Mouse (Mus musculus) liver, adult 2 months (tissue): Measurements from ENCODE around the gene Zbtb43. TPM values are rescaled to one million over a fixed set of nuclear protein-coding genes. Genes with fewer than 3 reads are reported as not detected.

ENCODE experiments used
- DNase-seq: peaks from one replicate; pipeline ENCODE4 v3.0.0-alpha.2; 2011; ENCODE audit warnings: low read depth, low spot score; ENCODE audit errors: extremely low read depth
- H3K27ac ChIP-seq: fragments of 200-500 bp; replicated peaks from 2 replicates; pipeline ENCODE4 v1.5.1; 2012; ENCODE audit warnings: low read depth, mild to moderate bottlenecking, control low read depth, inconsistent platforms, low read length; ENCODE audit not compliant: insufficient read depth
- H3K27me3 ChIP-seq: fragments of 200-500 bp; 2 replicates; pipeline ENCODE4 v1.6.1; 2012; ENCODE audit warnings: mild to moderate bottlenecking, moderate library complexity, low read length, inconsistent platforms; ENCODE audit not compliant: control insufficient read depth, insufficient read depth
- H3K36me3 ChIP-seq: fragments of 200-500 bp; 2 replicates; pipeline ENCODE4 v1.6.1; 2012; ENCODE audit warnings: low read length, inconsistent platforms; ENCODE audit not compliant: control insufficient read depth, insufficient read depth
- H3K4me1 ChIP-seq: fragments of 200-500 bp; 2 replicates; pipeline ENCODE4 v1.6.1; 2011; ENCODE audit warnings: low read length; ENCODE audit not compliant: control insufficient read depth, insufficient read depth
- H3K4me3 ChIP-seq: fragments of 200-500 bp; 2 replicates; pipeline ENCODE4 v1.5.1; 2011; ENCODE audit warnings: low read depth, mild to moderate bottlenecking, control low read depth, low read length, moderate library complexity; ENCODE audit not compliant: insufficient read depth
- H3K79me2 ChIP-seq: fragments of 200-500 bp; 2 replicates; pipeline ENCODE4 v1.6.1; 2012; ENCODE audit warnings: inconsistent platforms, mild to moderate bottlenecking, low read length, moderate library complexity; ENCODE audit not compliant: control insufficient read depth, insufficient read depth
- H3K9ac ChIP-seq: fragments of 200-500 bp; 2 replicates; pipeline ENCODE4 v1.6.1; 2012; ENCODE audit warnings: low read depth, mild to moderate bottlenecking, control low read depth, inconsistent platforms, low read length
- CTCF ChIP-seq: fragments of 200-500 bp; IDR thresholded peaks from 2 replicates; pipeline ENCODE4 v1.5.1; 2011; ENCODE audit warnings: low read depth, low read length, control low read depth
- POLR2A ChIP-seq: fragments of 200-500 bp; IDR thresholded peaks from 2 replicates; pipeline ENCODE4 v1.6.1; 2011; ENCODE audit warnings: low read length, control low read depth; ENCODE audit not compliant: insufficient read depth; ENCODE audit errors: extremely low read depth
- WGBS: fragments of 180-500 bp; shearing (Covaris S2); methylation state at CpG from one replicate; pipeline ENCODE4 v1.1.7; 2018; 5-methylcytosine and 5-hydroxymethylcytosine counted together
- polyA plus RNA-seq: library from polyadenylated mRNA; depleted of rRNA; stranded (reverse); fragments of >200 nt; gene quantifications from 2 replicates; pipeline ENCODE4 v1.2.3, GENCODE M21; 2012
- total RNA-seq: library from RNA; depleted of rRNA; stranded (reverse); fragments of >200 nt; gene quantifications from 2 replicates; pipeline ENCODE4 v1.2.3, GENCODE M21; 2014

The Zbtb43 gene
- total and polyA plus RNA-seq, 2 experiments, result 9.0 to 21.6 TPM

DNA sequence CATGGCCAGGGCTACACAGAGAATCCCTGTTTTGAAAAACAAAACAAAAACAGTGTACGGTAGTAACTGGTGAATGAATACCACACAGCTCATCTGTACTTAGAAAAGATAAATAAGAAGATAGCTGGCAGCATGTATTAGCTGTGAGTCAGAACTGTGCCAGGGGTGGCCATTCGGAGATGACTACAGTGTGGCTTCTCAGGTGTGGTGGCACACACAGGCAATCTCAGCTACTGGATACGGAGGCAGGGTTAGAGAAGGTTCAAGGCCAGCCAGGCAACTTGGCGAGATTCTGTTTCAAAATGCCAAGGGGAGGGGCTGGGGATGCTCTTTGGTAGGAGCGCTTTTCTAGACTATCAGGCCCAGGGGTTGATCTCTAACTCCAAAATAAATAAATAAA lies 22.6 kb downstream of the Zbtb43 start:
- TF ChIP-seq POLR2A (no peak), CTCF (no peak)
- no peak overlapping the region for H3K27ac ChIP-seq
- H3K4me1 ChIP-seq, result peaks cover 21% of the 10 kb centered on the region
- H3K79me2 ChIP-seq, result no peaks in the 10 kb centered on the region
- 27% methylated on average over 5 of the region's 5 CpGs for WGBS
- H3K9ac ChIP-seq, result no peak overlapping the region; the same call in 1 of the 2 replicates
- peak; percentile 81 for DNase-seq
- H3K36me3 ChIP-seq, result peaks cover 6% of the 10 kb centered on the region; the same call in 1 of the 2 replicates
- no peaks in the 10 kb centered on the region for H3K27me3 ChIP-seq
- no peak overlapping the region for H3K4me3 ChIP-seq

- DNase-seq, result no peak
- peaks cover 21% of the 10 kb centered on the region for H3K4me1 ChIP-seq
- H3K9ac ChIP-seq, result no peak overlapping the region
- H3K36me3 ChIP-seq, result 0 out of 2 replicates have a peak, but pooled peaks cover 2% of the 10 kb centered on the region
- no peaks in the 10 kb centered on the region for H3K27me3 ChIP-seq
- TF ChIP-seq CTCF (no peak), POLR2A (no peak)
- 0 out of 2 replicates have a peak overlapping the region, but pooled peaks have one; percentile 27 for H3K27ac ChIP-seq
- H3K79me2 ChIP-seq, result no peaks in the 10 kb centered on the region
- no peak overlapping the region for H3K4me3 ChIP-seq
These were observed 23.5 kb downstream of the Zbtb43 start for GRCm38 (mm10) chr2:33444862-33445261.

DNA sequence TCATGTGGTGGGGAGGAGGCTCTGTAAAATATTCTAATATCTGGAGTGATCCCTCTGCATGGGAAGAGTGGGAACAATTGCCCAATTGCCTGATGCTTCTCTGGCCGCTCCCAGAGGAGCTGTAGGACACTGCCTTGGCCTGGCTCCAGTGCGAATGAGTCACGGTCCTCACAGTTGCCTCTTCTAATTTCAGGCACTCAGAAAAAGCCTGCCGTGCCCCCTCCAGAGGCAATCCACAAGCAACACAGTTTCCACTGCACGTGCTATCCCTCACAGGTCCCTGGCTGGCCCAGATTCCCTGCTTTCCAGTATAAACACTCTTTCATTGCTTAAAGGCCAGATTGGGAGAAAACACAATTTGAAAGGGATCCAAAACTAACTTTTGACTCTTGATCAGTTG lies 24.0 kb downstream of the Zbtb43 start:
- 18% methylated on average over 5 of the region's 5 CpGs for WGBS
- Histone ChIP-seq H3K27me3 (no peaks in the 10 kb centered on the region), H3K4me3 (no peak overlapping the region), H3K79me2 (no peaks in the 10 kb centered on the region), H3K36me3 (0 out of 2 replicates have a peak, but pooled peaks cover 2% of the 10 kb centered on the region), H3K27ac (no peak overlapping the region), H3K4me1 (peaks cover 21% of the 10 kb centered on the region), H3K9ac (no peak overlapping the region)
- DNase-seq, result peak; percentile 96
- TF ChIP-seq CTCF (no peak), POLR2A (no peak)

DNA sequence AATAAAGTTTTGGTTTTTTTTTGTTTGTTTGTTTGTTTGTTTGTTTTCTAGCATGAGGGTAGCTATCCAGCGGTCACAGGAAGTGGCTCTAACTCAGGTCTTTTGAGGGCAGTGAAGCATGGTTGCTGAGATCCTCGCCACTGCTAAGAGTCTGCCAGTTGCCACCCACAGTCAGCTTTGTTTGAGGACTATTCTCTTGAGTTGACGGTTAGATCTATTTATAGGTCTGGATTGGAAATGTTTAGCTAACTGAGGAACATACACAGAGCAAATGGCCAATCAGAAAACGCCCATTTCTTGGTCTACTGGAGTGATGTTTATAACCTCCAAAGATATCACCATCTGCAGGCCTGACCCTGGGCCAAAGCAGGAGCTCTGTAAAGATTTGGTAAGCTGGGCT lies 25.7 kb downstream of the Zbtb43 start:
- no peak for DNase-seq
- WGBS, result 59% methylated on average over 4 of the region's 4 CpGs
- no peak overlapping the region for H3K4me3 ChIP-seq

GRCm38 (mm10) chr2:33440893-33441292 lies 27.5 kb downstream of the Zbtb43 start:
- Histone ChIP-seq H3K27me3 (no peaks in the 10 kb centered on the region), H3K9ac (no peak overlapping the region), H3K4me1 (peaks cover 7% of the 10 kb centered on the region), H3K79me2 (no peaks in the 10 kb centered on the region), H3K36me3 (no peaks in the 10 kb centered on the region), H3K4me3 (no peak overlapping the region), H3K27ac (no peak overlapping the region)
- TF ChIP-seq POLR2A (no peak), CTCF (no peak)
- WGBS, result 59% methylated on average over 4 of the region's 4 CpGs
- DNase-seq, result no peak

More for the DNA sequence above, 25.7 kb downstream of the Zbtb43 start:
- no peaks in the 10 kb centered on the region for H3K79me2 ChIP-seq
- H3K9ac ChIP-seq, result no peak overlapping the region
- no peak for TF ChIP-seq CTCF
- no peak for TF ChIP-seq POLR2A
- no peaks in the 10 kb centered on the region for H3K36me3 ChIP-seq
- peaks cover 21% of the 10 kb centered on the region for H3K4me1 ChIP-seq
- H3K27me3 ChIP-seq, result no peaks in the 10 kb centered on the region
- H3K27ac ChIP-seq, result no peak overlapping the region

GRCm38 (mm10) chr2:33439980-33440670 lies 28.2 kb downstream of the Zbtb43 start:
- H3K9ac ChIP-seq, result no peak overlapping the region
- H3K27ac ChIP-seq, result no peak overlapping the region
- no peak for TF ChIP-seq CTCF
- no peak for TF ChIP-seq POLR2A
- H3K79me2 ChIP-seq, result no peaks in the 10 kb centered on the region
- no peaks in the 10 kb centered on the region for H3K27me3 ChIP-seq
- H3K36me3 ChIP-seq, result no peaks in the 10 kb centered on the region
- H3K4me1 ChIP-seq, result peaks cover 3% of the 10 kb centered on the region
- no peak for DNase-seq
- H3K4me3 ChIP-seq, result no peak overlapping the region
- whole genome bisulfite sequencing, result 58% methylated on average over 9 of the region's 9 CpGs
